Mouse (Mus musculus): ENCODE measurements around the gene Hacd2.

The Hacd2 gene

GRCm38 (mm10) chr16:35054432-35055193 is 32.4 kb downstream of the Hacd2 start:
- intact Hi-C loops (cut with DNase I): no loop called here

GRCm38 (mm10) chr16:35055194-35055506 is 32.9 kb downstream of the Hacd2 start:
- intact Hi-C loops (cut with DNase I): no loop called here

DNA sequence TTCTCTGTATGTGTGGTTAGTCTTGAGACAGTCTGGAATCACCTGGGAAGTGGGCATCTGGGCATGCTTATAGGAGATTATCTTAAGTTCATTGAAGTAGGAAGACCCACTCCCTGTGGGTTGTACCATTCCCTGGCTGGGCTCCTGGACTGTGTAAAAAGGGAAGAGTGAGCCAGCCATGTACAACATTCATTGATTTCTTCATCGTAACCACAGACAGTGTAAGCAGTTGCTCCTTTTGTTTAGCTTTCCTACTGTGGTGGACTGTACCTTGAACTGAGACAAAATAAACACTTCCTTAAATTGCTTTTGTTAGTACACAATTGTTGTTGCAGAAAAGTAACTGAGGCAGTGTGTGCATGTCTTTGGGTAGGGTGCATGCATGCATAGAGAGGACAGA is 33.6 kb downstream of the Hacd2 start:
- intact Hi-C loops (cut with DNase I): loop anchor here (2.0 kb wide), 1 partner anchor 215 kb away; no protein-coding TSS in a partner anchor

- intact Hi-C loops (cut with DNase I): loop anchor here (2.0 kb wide), 1 partner anchor 214 kb away; no protein-coding TSS in a partner anchor
These were observed 34.1 kb downstream of the Hacd2 start for GRCm38 (mm10) chr16:35056306-35056705.

- intact Hi-C loops (cut with DNase I): loop anchor here (2.0 kb wide), 1 partner anchor 214 kb away; no protein-coding TSS in a partner anchor
These were observed 34.6 kb downstream of the Hacd2 start for GRCm38 (mm10) chr16:35056786-35057185.

GRCm38 (mm10) chr16:35061017-35061416 is 38.8 kb downstream of the Hacd2 start:
- intact Hi-C loops (cut with DNase I): loop anchor here (5.0 kb wide), 1 partner anchor 51 kb away; no protein-coding TSS in a partner anchor

DNA sequence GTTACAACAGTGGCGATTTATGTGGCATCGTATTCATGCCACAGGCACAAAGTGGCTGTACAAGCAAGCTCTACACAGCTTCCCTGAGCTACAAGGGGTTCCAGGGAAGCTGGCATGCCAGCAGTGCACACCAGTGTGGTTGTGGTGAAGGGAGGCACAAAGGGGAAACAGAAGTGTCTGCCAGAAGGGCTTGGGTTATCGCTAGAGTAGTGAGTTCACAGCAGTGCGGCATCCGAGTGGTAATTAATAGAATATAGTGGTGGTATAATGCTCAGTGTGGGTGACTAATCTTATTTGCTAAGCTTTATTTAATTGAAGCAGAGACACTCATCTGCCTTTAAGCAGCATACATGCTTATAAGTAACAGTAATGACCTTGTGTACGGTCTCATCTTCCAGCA is 43.5 kb downstream of the Hacd2 start:
- intact Hi-C loops (cut with DNase I): no loop called here

- intact Hi-C loops (cut with DNase I): no loop called here
These were observed 44.9 kb downstream of the Hacd2 start for GRCm38 (mm10) chr16:35067095-35067494.

GRCm38 (mm10) chr16:35067631-35068030 is 45.4 kb downstream of the Hacd2 start:
- intact Hi-C loops (cut with DNase I): no loop called here

DNA sequence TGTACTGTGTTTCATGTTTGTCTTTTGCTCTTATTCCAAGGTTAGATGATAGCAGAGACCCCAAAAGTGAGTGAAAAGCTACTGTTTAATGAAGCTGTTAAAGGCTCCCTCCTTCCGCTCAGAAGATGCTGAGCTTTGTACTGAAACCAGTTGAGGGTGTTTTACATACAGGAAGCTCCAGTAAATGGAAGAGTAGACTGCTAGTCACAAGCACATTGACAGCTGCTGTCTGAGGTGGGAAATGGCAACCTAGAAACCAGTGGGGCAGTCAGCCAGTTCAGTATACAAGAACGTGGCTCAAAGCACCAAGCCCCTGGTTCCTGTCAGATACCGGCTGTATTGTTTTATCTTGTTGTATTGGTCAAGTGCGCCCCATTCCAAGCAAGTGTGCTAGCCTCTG is 46.7 kb downstream of the Hacd2 start:
- intact Hi-C loops (cut with DNase I): no loop called here

DNA sequence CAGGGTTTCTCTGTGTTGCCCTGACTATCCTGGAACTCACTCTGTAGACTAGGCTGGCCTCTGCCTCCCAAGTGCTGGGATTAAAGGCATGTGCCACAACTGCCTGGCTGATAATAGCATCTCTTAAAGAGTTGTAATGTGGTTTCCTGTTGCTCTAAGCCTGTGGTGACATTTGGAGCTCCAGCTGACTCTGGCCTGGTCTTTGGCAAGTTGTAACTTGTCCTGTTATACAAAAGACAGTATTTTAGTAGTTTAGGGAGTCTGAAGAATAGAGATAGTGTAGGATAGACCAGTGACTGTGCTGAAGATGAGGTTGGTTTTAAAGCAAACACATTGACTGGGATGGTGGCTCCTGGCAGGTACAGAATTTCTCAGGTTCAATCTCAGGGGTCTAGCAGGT is 52.2 kb downstream of the Hacd2 start:
- intact Hi-C loops (cut with DNase I): no loop called here

- intact Hi-C loops (cut with DNase I): no loop called here
These were observed 53.4 kb downstream of the Hacd2 start for GRCm38 (mm10) chr16:35075643-35076042.

DNA sequence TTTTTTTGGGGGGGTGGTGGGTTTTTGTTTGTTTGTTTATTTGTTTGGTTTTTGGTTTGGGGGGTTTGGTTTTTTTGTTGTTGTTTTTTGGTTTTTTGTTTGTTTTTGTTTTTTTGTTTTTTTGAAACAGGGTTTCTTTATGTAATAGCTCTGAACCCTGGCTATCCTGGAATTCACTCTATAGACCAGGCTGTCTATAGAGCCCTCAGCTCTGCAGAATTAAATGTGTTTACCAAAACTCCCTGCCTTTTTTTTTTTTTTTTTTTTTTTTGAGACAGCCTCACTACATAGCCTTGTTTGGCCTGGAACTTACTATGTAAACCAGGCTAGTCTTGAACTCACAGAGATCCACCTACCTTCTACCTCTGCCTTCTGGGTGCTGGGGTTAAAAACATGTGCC is 71.3 kb downstream of the Hacd2 start:
- intact Hi-C loops (cut with DNase I): no loop called here

GRCm38 (mm10) chr16:35097870-35098530 is 75.8 kb downstream of the Hacd2 start:
- intact Hi-C loops (cut with DNase I): no loop called here

GRCm38 (mm10) chr16:35101751-35102420 is 79.7 kb downstream of the Hacd2 start:
- intact Hi-C loops (cut with DNase I): no loop called here

DNA sequence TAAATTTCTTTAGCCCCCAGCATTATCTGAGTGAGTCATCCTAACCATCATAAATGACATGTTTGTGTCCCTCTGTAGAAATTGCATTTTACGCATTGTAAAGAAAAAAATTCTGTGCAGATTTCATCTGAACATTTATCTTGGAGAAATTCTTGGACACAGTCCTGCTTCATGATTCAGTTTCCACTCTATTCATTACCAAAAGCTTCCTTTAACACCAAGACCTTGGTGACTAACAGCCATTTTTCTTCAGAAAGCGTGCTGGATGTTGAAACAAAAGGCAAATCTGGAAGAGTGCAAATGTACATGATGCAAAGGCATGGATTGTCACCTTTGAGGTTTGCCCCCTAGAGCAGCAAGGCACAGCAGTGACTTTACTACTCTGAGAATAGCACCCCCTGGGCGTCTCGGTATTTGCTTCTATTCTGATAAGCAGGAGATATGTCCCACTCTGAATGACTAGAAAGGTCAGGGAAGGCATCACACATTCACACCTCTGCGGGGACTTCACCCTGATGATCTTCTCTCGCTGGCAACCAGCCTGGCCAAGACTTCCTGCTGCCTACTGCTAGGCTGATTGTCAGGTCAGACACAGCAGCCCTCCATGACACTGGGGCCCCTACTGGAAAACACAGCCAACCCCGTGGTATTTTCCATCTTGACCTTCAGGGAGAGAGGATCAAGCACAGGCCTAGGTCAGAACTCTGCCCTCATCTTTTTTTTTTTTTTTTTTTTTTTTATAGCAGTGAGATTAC is 80.8 kb downstream of the Hacd2 start:
- intact Hi-C loops (cut with DNase I): no loop called here

- intact Hi-C loops (cut with DNase I): no loop called here
These were observed 85.8 kb downstream of the Hacd2 start for GRCm38 (mm10) chr16:35107985-35108384.

DNA sequence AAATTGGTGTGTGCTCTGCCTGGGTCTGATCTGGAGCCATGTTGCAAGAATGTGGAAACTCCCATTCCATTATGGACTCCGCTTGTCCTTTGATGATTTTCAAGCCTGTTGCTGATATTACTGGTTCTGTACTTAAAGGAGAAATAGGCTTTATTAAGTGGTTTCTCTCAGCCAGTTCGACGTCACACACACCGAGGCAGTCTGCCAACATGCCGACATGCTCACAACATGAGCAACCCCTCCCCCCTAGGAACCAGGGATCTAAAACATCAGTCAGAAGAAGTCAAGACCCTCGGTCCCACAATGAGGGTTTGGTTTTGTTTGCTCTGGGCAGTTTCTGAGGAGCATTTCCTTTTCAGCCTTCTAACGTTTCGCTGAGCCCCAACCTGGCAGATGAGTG is 86.9 kb downstream of the Hacd2 start:
- intact Hi-C loops (cut with DNase I): no loop called here

GRCm38 (mm10) chr16:35109656-35110291 is 87.5 kb downstream of the Hacd2 start:
- intact Hi-C loops (cut with DNase I): loop anchor here (1.0 to 5.0 kb wide), 2 partner anchors 47 to 161 kb away; no protein-coding TSS in a partner anchor

- intact Hi-C loops (cut with DNase I): loop anchor here (1.0 to 5.0 kb wide), 2 partner anchors 48 to 160 kb away; no protein-coding TSS in a partner anchor
These were observed 88.3 kb downstream of the Hacd2 start for GRCm38 (mm10) chr16:35110410-35111142.

Measured in adrenal gland (tissue).